ENCODE assay signal across 9 mouse cellular contexts in genomic region chr19:32954001-32954605, GRCm38 (mm10).
A peak's percentile ranks its signal among the peaks of the same experiment; 100 is the strongest.
DNase-seq lines count a peak whose midpoint lies in the region; ATAC-seq and TF ChIP-seq lines count a peak whose summit lies in the region.
"Had no signal": no experiment of that assay in that cellular context is flagged by ENCODE, and none has a peak within 500 bp of the region (broad histone marks: within the 10 kb centered on the region; RNA-seq: fewer than 3 reads in every experiment).

No protein-coding gene starts in this region.

- H3K27me3 ChIP-seq in limb, embryonic 13.5 days: peaks cover 11% of the 10 kb centered on the region
- peaks cover 13% of the 10 kb centered on the region; the same call in 1 of the 2 replicates for H3K27me3 ChIP-seq in limb, embryonic 10.5 days (ENCODE audit: low read depth, poor library complexity, severe bottlenecking)
- no peaks in the 10 kb centered on the region for H3K27me3 ChIP-seq in MEL (ENCODE audit: control insufficient read depth in 1 of 2, insufficient read depth in 2 of 2, low read length in 2 of 2)
- no peaks in the 10 kb centered on the region for H3K27me3 ChIP-seq in lung, embryonic 14.5 days (ENCODE audit: insufficient read depth, low read length)

- no peaks in the 10 kb centered on the region for H3K36me3 ChIP-seq in limb, embryonic 13.5 days
- no peaks in the 10 kb centered on the region for H3K36me3 ChIP-seq in limb, embryonic 10.5 days
- peaks cover 0 to 40% of the 10 kb centered on the region in 2 experiments; a peak in 2 of 4 replicates for H3K36me3 ChIP-seq in MEL (ENCODE audit: control insufficient read depth in 1 of 2, insufficient read depth in 2 of 2, low read length in 2 of 2)
- H3K36me3 ChIP-seq in lung, embryonic 14.5 days (ENCODE audit: insufficient read depth): no peaks in the 10 kb centered on the region

- H3K27ac ChIP-seq in limb, embryonic 13.5 days: no peak overlapping the region
- no peak overlapping the region for H3K27ac ChIP-seq in limb, embryonic 10.5 days
- no peak overlapping the region for H3K27ac ChIP-seq in MEL (ENCODE audit: control insufficient read depth, low read depth, low read length)
- H3K27ac ChIP-seq in lung, embryonic 14.5 days (ENCODE audit: low read depth): no peak overlapping the region
- H3K27ac ChIP-seq: macrophage had no signal

- H3K9me3 ChIP-seq in limb, embryonic 13.5 days: no peaks in the 10 kb centered on the region
- H3K9me3 ChIP-seq in limb, embryonic 10.5 days (replicated peaks): no peaks in the 10 kb centered on the region
- H3K9me3 ChIP-seq in MEL (replicated peaks; ENCODE audit: insufficient read depth, low read length): no peaks in the 10 kb centered on the region
- no peaks in the 10 kb centered on the region for H3K9me3 ChIP-seq in lung, embryonic 14.5 days (ENCODE audit: low read depth, low read length)

- TF ChIP-seq POLR2A in MEL (IDR thresholded peaks at IDR 0.05; ENCODE audit: control insufficient read depth in 1 of 2, insufficient read depth in 1 of 2, low read depth in 1 of 2, low read length in 2 of 2, poor library complexity in 1 of 2): no peak

- H3K4me1 ChIP-seq in limb, embryonic 13.5 days: peaks cover 12% of the 10 kb centered on the region; the same call in 1 of the 2 replicates
- H3K4me1 ChIP-seq in limb, embryonic 10.5 days: peaks cover 21% of the 10 kb centered on the region
- peaks cover 18 to 62% of the 10 kb centered on the region in 2 experiments for H3K4me1 ChIP-seq in MEL (ENCODE audit: control insufficient read depth in 1 of 2, insufficient read depth in 2 of 2, low read length in 2 of 2)
- H3K4me1 ChIP-seq in lung, embryonic 14.5 days (ENCODE audit: insufficient read depth): no peaks in the 10 kb centered on the region

- DNase-seq in limb, embryonic 10.5 days (ENCODE audit: low spot score): no peak
- DNase-seq in MEL (ENCODE audit: low read depth, low spot score): peak; percentile 74
- DNase-seq in cerebellum, adult 11-12 months: peak; percentile 14
- peak; percentile 67 to 68 for DNase-seq in heart, postnatal 10 days
- peak; percentile 83 for DNase-seq in lung, embryonic 14.5 days
- peak; percentile 42 for DNase-seq in telencephalon, adult 2 months (ENCODE audit: low read depth, low spot score)
- no peak for DNase-seq in ovary, postnatal 10 days (ENCODE audit: low spot score)

- peak; percentile 25; the same call in 1 of the 2 replicates for ATAC-seq in limb, embryonic 13.5 days (ENCODE audit: low FRiP score, low read depth)
- ATAC-seq in lung, embryonic 14.5 days (ENCODE audit: insufficient read depth): no peak; the same call in 1 of the 2 replicates

- H3K4me3 ChIP-seq in limb, embryonic 13.5 days: no peak overlapping the region
- H3K4me3 ChIP-seq in limb, embryonic 10.5 days: no peak overlapping the region
- H3K4me3 ChIP-seq in MEL (ENCODE audit: control insufficient read depth in 1 of 2, insufficient read depth in 1 of 2, low read depth in 2 of 2, low read length in 2 of 2): no peak overlapping the region
- H3K4me3 ChIP-seq in lung, embryonic 14.5 days (ENCODE audit: low read depth, low read length): no peak overlapping the region

- H3K79me2 ChIP-seq in MEL (ENCODE audit: control insufficient read depth, insufficient read depth, low read length, poor library complexity): no peaks in the 10 kb centered on the region

- peak; percentile 52 for TF ChIP-seq RAD21 in MEL (IDR thresholded peaks at IDR 0.05; ENCODE audit: low read depth, low read length)

- peak; percentile 42 to 67 (median 48) for TF ChIP-seq CTCF in MEL (IDR thresholded peaks at IDR 0.05 in 2 of 3, conservative IDR thresholded peaks at IDR 0.05 in 1 of 3; ENCODE audit: control insufficient read depth in 1 of 3, insufficient read depth in 1 of 3, low read depth in 2 of 3, low read length in 3 of 3, poor library complexity in 1 of 3, severe bottlenecking in 1 of 3)
- TF ChIP-seq CTCF in lung, embryonic 14.5 days (IDR thresholded peaks at IDR 0.05; ENCODE audit: low read depth): peak; percentile 68

- H3K4me2 ChIP-seq in limb, embryonic 13.5 days (replicated peaks): no peak overlapping the region
- no peak overlapping the region for H3K4me2 ChIP-seq in lung, embryonic 14.5 days

- intact Hi-C loops in heart, postnatal 10 days (cut with DNase I): loop anchor here (2.0 kb wide), 2 partner anchors 239 to 273 kb away; no protein-coding TSS in a partner anchor

- H3K9ac ChIP-seq in limb, embryonic 13.5 days: no peak overlapping the region
- no peak overlapping the region for H3K9ac ChIP-seq in MEL (ENCODE audit: control insufficient read depth, low read depth, low read length, poor library complexity, severe bottlenecking)
- no peak overlapping the region for H3K9ac ChIP-seq in lung, embryonic 14.5 days

- no peak; a peak in 1 of 4 replicates for TF ChIP-seq EP300 in MEL (IDR thresholded peaks at IDR 0.05; ENCODE audit: low read depth in 1 of 2, low read length in 2 of 2)

- 49% methylated on average over 4 of the region's 4 CpGs for WGBS in limb, embryonic 13.5 days
- WGBS in limb, embryonic 10.5 days: 66% methylated on average over 4 of the region's 4 CpGs
- 48% methylated on average over 4 of the region's 4 CpGs for WGBS in lung, embryonic 14.5 days

TF ChIP-seq in MEL, 35 proteins besides CTCF, POLR2A, EP300 and RAD21:
- no peak for TF ChIP-seq USF1 (IDR thresholded peaks at IDR 0.05; ENCODE audit: low read depth, low read length)
- TF ChIP-seq TCF12 (IDR thresholded peaks at IDR 0.05; ENCODE audit: low read depth, low read length): no peak
- TF ChIP-seq ZKSCAN1 (IDR thresholded peaks at IDR 0.05; ENCODE audit: low read depth, low read length): no peak
- TF ChIP-seq USF2 (IDR thresholded peaks at IDR 0.05; ENCODE audit: borderline replicate concordance in 1 of 2, insufficient read depth in 1 of 2, low read depth in 1 of 2, low read length in 2 of 2): no peak
- TF ChIP-seq JUND (IDR thresholded peaks at IDR 0.05; ENCODE audit: low read depth, low read length): no peak
- no peak for TF ChIP-seq MYC (IDR thresholded peaks at IDR 0.05; ENCODE audit: low read depth, low read length)
- TF ChIP-seq GATA1 (IDR thresholded peaks at IDR 0.05; ENCODE audit: low read depth, low read length): no peak
- 0 out of 2 replicates have a peak, but pooled peaks have one; percentile 29 for TF ChIP-seq SIN3A (IDR thresholded peaks at IDR 0.05; ENCODE audit: low read length)
- no peak for TF ChIP-seq TAL1 (IDR thresholded peaks at IDR 0.05; ENCODE audit: low read length)
- no peak for TF ChIP-seq RCOR1 (IDR thresholded peaks at IDR 0.05; ENCODE audit: low read depth, low read length)
- no peak for TF ChIP-seq GABPA (IDR thresholded peaks at IDR 0.05; ENCODE audit: low read depth, low read length)
- TF ChIP-seq ZC3H11A (IDR thresholded peaks at IDR 0.05; ENCODE audit: low read depth, low read length): peak; percentile 50
- TF ChIP-seq MAFK (IDR thresholded peaks at IDR 0.05; ENCODE audit: borderline replicate concordance, low read depth, low read length): no peak
- TF ChIP-seq ZNF384 (IDR thresholded peaks at IDR 0.05; ENCODE audit: low read depth, low read length): no peak
- TF ChIP-seq MAZ (IDR thresholded peaks at IDR 0.05; ENCODE audit: low read depth, low read length): peak; percentile 56; the same call in 1 of the 2 replicates
- TF ChIP-seq ZMIZ1 (IDR thresholded peaks at IDR 0.05; ENCODE audit: low read depth, low read length): no peak
- no peak for TF ChIP-seq NRF1 (IDR thresholded peaks at IDR 0.05; ENCODE audit: insufficient read depth, low read depth, low read length, poor library complexity, severe bottlenecking)
- TF ChIP-seq ELF1 (IDR thresholded peaks at IDR 0.05; ENCODE audit: low read depth, low read length): no peak
- TF ChIP-seq SMC3 (IDR thresholded peaks at IDR 0.05; ENCODE audit: low read depth, low read length): peak; percentile 77
- no peak for TF ChIP-seq UBTF (IDR thresholded peaks at IDR 0.05; ENCODE audit: borderline replicate concordance, insufficient read depth, low read depth, low read length)
- TF ChIP-seq MEF2A (IDR thresholded peaks at IDR 0.05; ENCODE audit: extremely low read depth, insufficient replicate concordance, low read depth, low read length, poor library complexity, severe bottlenecking): no peak
- TF ChIP-seq MYB (IDR thresholded peaks at IDR 0.05; ENCODE audit: low read depth, low read length): no peak
- peak; percentile 41; the same call in 1 of the 2 replicates for TF ChIP-seq ETS1 (IDR thresholded peaks at IDR 0.05; ENCODE audit: low read depth, low read length)
- no peak for TF ChIP-seq POLR2AphosphoS5 (IDR thresholded peaks at IDR 0.05; ENCODE audit: borderline replicate concordance, low read depth, low read length)
- TF ChIP-seq POLR2AphosphoS2 (IDR thresholded peaks at IDR 0.05; ENCODE audit: low read length): no peak
- no peak for TF ChIP-seq MXI1 (IDR thresholded peaks at IDR 0.05; ENCODE audit: low read depth, low read length)

Comparison
In these comparisons a context has a peak if more than half of its experiments do, and no peak if none do; other contexts are left out.
1. DNase-seq: peak in MEL (single experiment), cerebellum, adult 11-12 months (single experiment), heart, postnatal 10 days (2 of 2), lung, embryonic 14.5 days (single experiment) and telencephalon, adult 2 months (single experiment); none in limb, embryonic 10.5 days (single experiment) and ovary, postnatal 10 days (single experiment).